Mouse (Mus musculus) CH12.LX (cell line): Measurements from ENCODE around the gene Pdpk1. TPM values are rescaled to one million over a fixed set of nuclear protein-coding genes. Genes with fewer than 3 reads are reported as not detected.

Source experiments
- DNase-seq: peaks from one replicate; pipeline ENCODE4 v3.0.0-alpha.2; 2013; ENCODE audit errors: extremely low read depth
- H3K27ac ChIP-seq: 2 replicates; pipeline ENCODE4 v1.5.1; 2012; ENCODE audit warnings: low read depth, mild to moderate bottlenecking, control low read depth, moderate library complexity; ENCODE audit not compliant: insufficient read depth
- H3K27me3 ChIP-seq: replicated peaks from 2 replicates; pipeline ENCODE3; 2012; ENCODE audit warnings: inconsistent platforms
- H3K36me3 ChIP-seq, 2 experiments: replicated peaks in 1 of 2; 2 replicates each; pipeline versions ENCODE3 to v1.6.1; 2012; ENCODE audit warnings: inconsistent platforms in 1 of 2, low read length in 1 of 2, mild to moderate bottlenecking in 1 of 2, mixed read lengths in 1 of 2, moderate library complexity in 1 of 2; ENCODE audit not compliant: control insufficient read depth in 1 of 2, insufficient read depth in 1 of 2
- H3K4me1 ChIP-seq, 2 experiments: 2 replicates each; pipeline ENCODE4 v1.6.1; 2012; ENCODE audit warnings: inconsistent platforms in 1 of 2, moderate library complexity in 1 of 2; ENCODE audit not compliant: insufficient read depth in 2 of 2, control insufficient read depth in 1 of 2
- H3K4me2 ChIP-seq: 2 replicates; pipeline ENCODE4 v1.6.1; 2012; ENCODE audit warnings: low read depth, mild to moderate bottlenecking, control low read depth; ENCODE audit not compliant: poor library complexity, insufficient read depth, severe bottlenecking
- H3K4me3 ChIP-seq, 3 experiments: fragments of 150-350 bp in 1 of 3; sonication (generic) in 1 of 3; replicated peaks in 1 of 3; 2 replicates each; pipeline versions ENCODE3 to v1.5.1; 2011 to 2012; ENCODE audit warnings: low read depth in 2 of 3, low read length in 2 of 3, mild to moderate bottlenecking in 2 of 3, moderate library complexity in 2 of 3, control low read depth in 1 of 3, improper control_type of control experiment in 1 of 3, inconsistent platforms in 1 of 3, mixed read lengths in 1 of 3; ENCODE audit not compliant: poor library complexity in 1 of 3
- H3K79me2 ChIP-seq: replicated peaks from 2 replicates; pipeline ENCODE4 v1.6.1; 2012; ENCODE audit warnings: mild to moderate bottlenecking, moderate library complexity; ENCODE audit not compliant: control insufficient read depth, poor library complexity, insufficient read depth, severe bottlenecking; ENCODE audit errors: extremely low read depth
- H3K9ac ChIP-seq: 2 replicates; pipeline ENCODE4 v1.6.1; 2012; ENCODE audit warnings: low read depth, mild to moderate bottlenecking, control low read depth, moderate library complexity; ENCODE audit not compliant: insufficient read depth
- H3K9me3 ChIP-seq: replicated peaks from 2 replicates; pipeline ENCODE3; 2012; ENCODE audit warnings: low read length, inconsistent platforms, mixed read lengths
- CHD1 ChIP-seq: IDR thresholded peaks from 2 replicates; pipeline ENCODE4 v1.6.1; 2012; ENCODE audit warnings: low read depth, low read length, improper control_type of control experiment, inconsistent platforms
- CHD2 ChIP-seq: IDR thresholded peaks from 2 replicates; pipeline ENCODE4 v1.6.1; 2011; ENCODE audit warnings: low read length, improper control_type of control experiment
- CTCF ChIP-seq, 2 experiments: IDR thresholded peaks in 1 of 2; conservative IDR thresholded peaks in 1 of 2; 2 replicates each; pipeline ENCODE4 v1.5.1; 2011 to 2012; ENCODE audit warnings: low read depth in 2 of 2, low read length in 2 of 2, improper control_type of control experiment in 1 of 2, inconsistent platforms in 1 of 2, mild to moderate bottlenecking in 1 of 2, moderate library complexity in 1 of 2
- E2F4 ChIP-seq: IDR thresholded peaks from 2 replicates; pipeline ENCODE4 v1.6.1; 2011; ENCODE audit warnings: low read depth, low read length, improper control_type of control experiment; ENCODE audit not compliant: insufficient replicate concordance
- ELF1 ChIP-seq: IDR thresholded peaks from 2 replicates; pipeline ENCODE4 v1.6.1; 2014; ENCODE audit warnings: low read depth, mild to moderate bottlenecking, inconsistent platforms, low read length, improper control_type of control experiment
- ETS1 ChIP-seq: conservative IDR thresholded peaks from 2 replicates; pipeline ENCODE4 v1.6.1; 2012; ENCODE audit warnings: low read depth, mild to moderate bottlenecking, inconsistent platforms, low read length, improper control_type of control experiment, moderate library complexity
- HCFC1 ChIP-seq: IDR thresholded peaks from 2 replicates; pipeline ENCODE4 v1.6.1; 2012; ENCODE audit warnings: low read depth, mild to moderate bottlenecking, inconsistent platforms, low read length, improper control_type of control experiment
- IRF4 ChIP-seq: IDR thresholded peaks from 2 replicates; pipeline ENCODE4 v1.6.1; 2014; ENCODE audit warnings: low read depth, mild to moderate bottlenecking, inconsistent platforms, low read length, improper control_type of control experiment
- JUND ChIP-seq: conservative IDR thresholded peaks from 2 replicates; pipeline ENCODE4 v1.6.1; 2011; ENCODE audit warnings: low read depth, low read length, improper control_type of control experiment
- KAT2A ChIP-seq: IDR thresholded peaks from 2 replicates; pipeline ENCODE4 v1.6.1; 2012; ENCODE audit warnings: low read length, improper control_type of control experiment, inconsistent platforms; ENCODE audit not compliant: insufficient replicate concordance
- MAX ChIP-seq: IDR thresholded peaks from 2 replicates; pipeline ENCODE4 v1.6.1; 2011; ENCODE audit warnings: low read length, improper control_type of control experiment
- MAZ ChIP-seq: IDR thresholded peaks from 2 replicates; pipeline ENCODE4 v1.6.1; 2012; ENCODE audit warnings: low read depth, mild to moderate bottlenecking, inconsistent platforms, low read length, improper control_type of control experiment, moderate library complexity
- MXI1 ChIP-seq: IDR thresholded peaks from 2 replicates; pipeline ENCODE4 v1.6.1; 2011; ENCODE audit warnings: mild to moderate bottlenecking, low read depth, low read length, improper control_type of control experiment
- MYC ChIP-seq: IDR thresholded peaks from 2 replicates; pipeline ENCODE4 v1.6.1; 2011; ENCODE audit warnings: low read depth, mild to moderate bottlenecking, improper control_type of control experiment, low read length
- NELFE ChIP-seq: IDR thresholded peaks from 2 replicates; pipeline ENCODE4 v1.6.1; 2011; ENCODE audit warnings: low read depth, low read length, improper control_type of control experiment
- NRF1 ChIP-seq: IDR thresholded peaks from 2 replicates; pipeline ENCODE4 v1.6.1; 2014; ENCODE audit warnings: low read depth, mild to moderate bottlenecking, inconsistent platforms, low read length, improper control_type of control experiment, moderate library complexity
- POLR2A ChIP-seq: IDR thresholded peaks from 2 replicates; pipeline ENCODE4 v1.6.1; 2011; ENCODE audit warnings: low read depth, mild to moderate bottlenecking, improper control_type of control experiment, low read length
- SIN3A ChIP-seq: IDR thresholded peaks from 2 replicates; pipeline ENCODE4 v1.6.1; 2012; ENCODE audit warnings: low read length, improper control_type of control experiment, inconsistent platforms
- SMC3 ChIP-seq: IDR thresholded peaks from 2 replicates; pipeline ENCODE4 v1.6.1; 2011; ENCODE audit warnings: low read depth, low read length, improper control_type of control experiment
- TBP ChIP-seq: conservative IDR thresholded peaks from 2 replicates; pipeline ENCODE4 v1.6.1; 2011; ENCODE audit warnings: low read depth, low read length, improper control_type of control experiment
- TCF12 ChIP-seq: IDR thresholded peaks from 2 replicates; pipeline ENCODE4 v1.6.1; 2014; ENCODE audit warnings: low read depth, mild to moderate bottlenecking, inconsistent platforms, low read length, improper control_type of control experiment
- USF1 ChIP-seq: IDR thresholded peaks from 2 replicates; pipeline ENCODE4 v1.6.1; 2014; ENCODE audit warnings: low read depth, mild to moderate bottlenecking, inconsistent platforms, low read length, improper control_type of control experiment
- USF2 ChIP-seq: conservative IDR thresholded peaks from 2 replicates; pipeline ENCODE4 v1.6.1; 2011; ENCODE audit warnings: low read depth, low read length, improper control_type of control experiment
- ZC3H11A ChIP-seq: IDR thresholded peaks from 2 replicates; pipeline ENCODE4 v1.6.1; 2012; ENCODE audit warnings: low read depth, mild to moderate bottlenecking, inconsistent platforms, low read length, improper control_type of control experiment
- ZKSCAN1 ChIP-seq: IDR thresholded peaks from 2 replicates; pipeline ENCODE4 v1.6.1; 2012; ENCODE audit warnings: low read depth, inconsistent platforms, low read length, improper control_type of control experiment, borderline replicate concordance
- ZMIZ1 ChIP-seq: IDR thresholded peaks from 2 replicates; pipeline ENCODE4 v1.6.1; 2012; ENCODE audit warnings: low read depth, mild to moderate bottlenecking, inconsistent platforms, low read length, improper control_type of control experiment
- ZNF384 ChIP-seq: IDR thresholded peaks from 2 replicates; pipeline ENCODE4 v1.6.1; 2012; ENCODE audit warnings: low read depth, low read length, improper control_type of control experiment, inconsistent platforms
- dilution Hi-C: fragments of 300-500 bp; cut with MboI; formaldehyde crosslinking; loops from 2 replicates; pipeline ENCODE4 v1.14.3; 2020; ENCODE audit warnings: low sequenced_read_pairs; ENCODE audit not compliant: extremely low pct_unique_long_range_greater_than_20kb, extremely low pct_ligation_motif_present
- in situ Hi-C: fragments of 300-500 bp; cut with MboI; formaldehyde crosslinking; loops from 3 replicates; pipeline ENCODE4 v1.14.3; 2019; ENCODE audit warnings: low sequenced_read_pairs, low pct_ligation_motif_present, low pct_unique_long_range_greater_than_20kb, mixed read lengths
- polyA plus RNA-seq: library from polyadenylated mRNA; unstranded; fragments of >175 nt; gene quantifications from 2 replicates; pipeline ENCODE4 v1.2.1, GENCODE M21; 2012; ENCODE audit warnings: low read depth; ENCODE audit not compliant: insufficient read length
- total RNA-seq, 2 experiments: library from RNA; depleted of rRNA; stranded (reverse); fragments of 300-350 nt in 1 of 2; fragments of >200 nt in 1 of 2; gene quantifications; 2 replicates each; pipeline ENCODE4 v1.2.3; 2012 to 2014

Pdpk1 gene
- total and polyA plus RNA-seq, 3 experiments = 12.2 to 17.0 (median 15.9) TPM

DNA sequence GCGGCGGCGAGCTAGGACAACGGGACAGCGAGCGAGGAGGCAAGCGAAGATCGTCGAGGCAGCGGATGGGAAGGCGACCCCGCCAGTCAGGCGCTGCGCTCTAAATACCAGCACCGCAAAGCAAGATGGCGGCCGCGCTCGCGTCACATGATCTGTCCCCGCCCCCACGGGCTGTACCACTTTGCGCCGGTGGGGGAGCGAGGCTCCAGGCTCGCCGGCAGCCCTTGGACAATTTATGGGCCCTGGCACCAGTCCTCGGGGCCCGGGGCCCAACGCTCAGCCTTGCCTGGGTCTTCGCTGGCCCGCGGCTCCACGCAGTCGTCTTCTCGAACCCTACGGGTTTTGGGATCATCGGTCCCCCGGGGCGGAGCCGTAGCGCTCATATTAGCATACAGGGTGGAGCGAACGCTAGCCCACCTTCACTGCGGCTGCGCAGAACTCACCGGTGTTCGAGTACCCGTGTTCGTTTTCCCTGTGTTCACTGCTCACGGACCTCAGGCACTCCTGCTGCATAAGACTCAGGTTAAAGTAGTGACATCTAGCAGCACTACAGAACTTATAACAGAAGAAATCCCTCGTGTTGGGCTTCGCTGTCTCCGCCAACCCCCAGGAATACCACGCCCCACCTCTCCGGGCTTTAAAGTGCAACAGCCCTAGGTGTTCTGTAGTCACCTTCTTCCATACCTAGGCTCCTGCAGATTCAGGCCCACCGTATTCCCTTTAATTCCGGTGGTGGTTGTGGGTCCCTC is 18.8 kb upstream of the Pdpk1 start, which contains the start of gene Atp6v0c:
Atp6v0c (minus strand) TSS at position 386 of the 749 bp plus-strand sequence.
- dilution Hi-C loops = no loop called here
- H3K4me1 ChIP-seq = peaks cover 17 to 59% of the 10 kb centered on the region in 2 experiments
- peak; percentile 93 for DNase-seq

DNA sequence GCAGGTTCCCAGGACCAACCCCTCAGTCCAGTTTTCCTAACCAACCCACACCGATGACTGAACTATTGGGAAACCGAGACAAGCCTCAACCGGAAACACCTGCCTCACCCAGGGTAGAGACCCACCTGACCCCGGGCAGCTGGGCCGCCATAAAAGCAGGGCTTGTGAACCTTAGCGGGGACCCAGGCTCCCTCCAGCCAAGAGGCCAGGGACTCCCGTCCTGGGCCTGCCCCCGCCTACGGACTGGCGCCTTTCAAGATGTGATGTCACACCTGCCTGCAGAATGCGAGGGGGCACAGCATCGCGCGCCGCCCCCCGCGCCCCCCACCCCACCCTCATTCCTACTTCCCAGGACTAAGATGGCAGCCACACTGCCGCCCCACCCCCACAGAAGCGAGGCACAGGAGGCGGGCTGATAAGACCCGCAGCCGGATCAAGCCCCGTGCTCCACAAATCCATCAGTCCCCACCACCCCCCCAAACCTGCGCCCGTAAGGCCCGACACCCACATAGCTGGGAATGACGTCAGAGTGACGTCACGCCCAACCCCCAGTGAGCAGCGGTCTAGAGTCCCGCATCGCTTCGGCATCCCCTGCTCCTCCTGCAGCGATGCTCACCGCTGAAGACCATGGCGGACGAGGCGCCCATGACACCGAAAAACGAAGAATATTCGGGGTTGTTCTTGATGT is 18.0 kb upstream of the Pdpk1 start:
- Histone ChIP-seq H3K27me3 (no peaks in the 10 kb centered on the region), H3K4me2 (peak overlapping the region; percentile 75), H3K27ac (peak overlapping the region; percentile 87), H3K4me1 (peaks cover 17 to 59% of the 10 kb centered on the region in 2 experiments), H3K9me3 (no peaks in the 10 kb centered on the region), H3K36me3 (peaks cover 27 to 33% of the 10 kb centered on the region in 2 experiments), H3K79me2 (peaks cover 26% of the 10 kb centered on the region), H3K4me3 (peak overlapping the region; percentile 78 to 96 (median 84))
- dilution Hi-C loops = no loop called here
- in situ Hi-C loops = loop anchor here (5.0 kb wide), 1 partner anchor 129 kb away; no protein-coding TSS in a partner anchor
- DNase-seq = peak; percentile 50
- TF ChIP-seq JUND (no peak), SIN3A (peak; percentile 68; the same call in 1 of the 2 replicates), CHD2 (peak; percentile 48; the same call in 1 of the 2 replicates), ETS1 (no peak), SMC3 (no peak), HCFC1 (no peak), MXI1 (peak; percentile 23; the same call in 1 of the 2 replicates)
- TF ChIP-seq, all 38 proteins: peak for 3
- peak overlapping the region; percentile 83 for H3K9ac ChIP-seq

More for the DNA sequence above, 18.8 kb upstream of the Pdpk1 start, which contains the start of gene Atp6v0c:
- in situ Hi-C loops = loop anchor here (5.0 kb wide), 1 partner anchor 128 kb away; no protein-coding TSS in a partner anchor
- Histone ChIP-seq H3K27ac (peak within 1 kb of the TSS; percentile 87), H3K4me2 (peak within 1 kb of the TSS; percentile 75), H3K4me3 (peak within 1 kb of the TSS; percentile 78 to 96 (median 84)), H3K27me3 (no peaks in the 10 kb centered on the region), H3K79me2 (peaks cover 26% of the 10 kb centered on the region), H3K9me3 (no peaks in the 10 kb centered on the region), H3K9ac (peak within 1 kb of the TSS; percentile 83), H3K36me3 (peaks cover 25 to 32% of the 10 kb centered on the region in 2 experiments)
- TF ChIP-seq ZMIZ1 (peak; percentile 92), CTCF (conservative IDR thresholded peaks at IDR 0.05 in 1 of 2, IDR thresholded peaks at IDR 0.05 in 1 of 2; ENCODE audit: low read depth in 2 of 2, low read length in 2 of 2) (no peak), MAZ (peak; percentile 30; the same call in 1 of the 2 replicates), ELF1 (peak; percentile 18; the same call in 1 of the 2 replicates), ZNF384 (no peak), ETS1 (no peak), CHD2 (no peak), MXI1 (peak; percentile 67), MYC (no peak), MAX (peak; percentile 39; the same call in 1 of the 2 replicates), KAT2A (no peak), E2F4 (no peak), HCFC1 (peak; percentile 68), NELFE (peak; percentile 78), POLR2A (peak; percentile 82), NRF1 (peak; percentile 91), USF2 (peak; percentile 76), IRF4 (no peak; the same call in 1 of the 2 replicates), ZC3H11A (no peak), CHD1 (peak; percentile 98), TCF12 (peak; percentile 19), TBP (peak; percentile 56), ZKSCAN1 (no peak), USF1 (peak; percentile 90)
